Mouse (Mus musculus) urinary bladder, postnatal 4 days (tissue): ENCODE data around the gene Gm28047.

Source experiments
- DNase-seq, 2 experiments: peaks; one replicate each; pipeline ENCODE4 v3.0.0; 2021 to 2022; ENCODE audit warnings: low spot score in 2 of 2

Gene Gm28047

DNA sequence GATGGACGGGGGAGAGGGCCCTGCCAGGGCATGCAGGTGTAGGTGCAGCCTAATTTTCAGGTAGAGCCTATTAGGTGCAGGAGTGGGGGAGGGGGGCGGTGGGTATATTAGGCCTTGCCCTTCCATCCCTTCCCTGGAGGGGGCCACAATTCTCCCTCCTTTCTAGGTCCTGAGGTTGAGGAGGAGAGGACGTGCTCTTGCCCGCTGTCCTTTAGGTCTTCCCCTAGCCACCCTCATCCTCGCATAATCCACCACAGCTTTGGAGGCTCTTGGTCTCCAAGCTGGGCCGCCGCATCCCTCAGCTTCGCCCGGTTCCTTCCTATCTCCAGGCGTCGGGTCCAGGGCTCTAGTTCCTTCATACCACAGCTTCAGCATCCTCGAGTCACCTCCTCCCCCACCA is 108.6 kb downstream of the Gm28047 start:
- no peak for DNase-seq

GRCm38 (mm10) chr15:102515791-102516190 is 109.1 kb downstream of the Gm28047 start:
- DNase-seq: no peak

DNA sequence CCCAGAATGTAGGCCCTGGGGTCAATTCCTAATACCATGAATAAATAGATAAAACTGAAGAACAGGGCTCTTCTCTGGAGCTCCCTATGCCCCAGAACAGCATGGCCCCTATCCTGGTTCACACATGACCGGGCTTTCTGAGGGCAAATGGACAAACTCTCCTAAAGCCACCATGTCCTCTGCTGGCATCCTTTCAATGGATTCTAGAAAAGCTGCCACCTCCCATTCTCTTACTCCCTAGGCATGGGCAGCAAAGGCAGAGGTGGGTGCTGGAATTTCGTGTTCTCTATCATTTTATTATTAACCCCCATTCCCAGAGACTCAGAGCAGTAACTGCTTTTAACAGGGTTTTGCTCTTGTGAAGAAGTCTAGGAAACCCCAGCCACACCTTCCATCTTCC is 109.6 kb downstream of the Gm28047 start:
- DNase-seq: no peak

- DNase-seq: no peak
Measured at GRCm38 (mm10) chr15:102513004-102513403, 111.9 kb downstream of the Gm28047 start.

- no peak for DNase-seq
Measured at GRCm38 (mm10) chr15:102512471-102512870, 112.4 kb downstream of the Gm28047 start.

DNA sequence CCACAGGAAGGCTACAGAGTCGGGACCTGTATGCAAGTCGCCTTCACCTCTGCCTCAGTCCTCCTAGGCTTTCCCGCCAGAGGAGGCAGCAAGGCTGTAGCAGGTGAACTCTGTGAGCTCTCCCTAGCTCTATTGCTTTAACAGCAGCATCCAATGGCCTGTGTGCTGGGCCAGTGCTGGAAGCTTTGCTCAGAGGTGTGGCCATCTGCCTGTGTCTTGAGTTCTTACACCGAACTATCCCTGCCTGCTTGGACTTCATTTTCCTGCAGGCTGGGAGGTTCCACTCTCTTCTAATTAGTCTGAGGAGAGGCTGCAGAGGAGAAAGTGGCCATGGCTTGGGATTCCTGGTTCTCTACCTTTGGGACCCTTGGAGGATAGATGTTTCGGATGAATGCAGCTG is 112.9 kb downstream of the Gm28047 start:
- no peak for DNase-seq

DNA sequence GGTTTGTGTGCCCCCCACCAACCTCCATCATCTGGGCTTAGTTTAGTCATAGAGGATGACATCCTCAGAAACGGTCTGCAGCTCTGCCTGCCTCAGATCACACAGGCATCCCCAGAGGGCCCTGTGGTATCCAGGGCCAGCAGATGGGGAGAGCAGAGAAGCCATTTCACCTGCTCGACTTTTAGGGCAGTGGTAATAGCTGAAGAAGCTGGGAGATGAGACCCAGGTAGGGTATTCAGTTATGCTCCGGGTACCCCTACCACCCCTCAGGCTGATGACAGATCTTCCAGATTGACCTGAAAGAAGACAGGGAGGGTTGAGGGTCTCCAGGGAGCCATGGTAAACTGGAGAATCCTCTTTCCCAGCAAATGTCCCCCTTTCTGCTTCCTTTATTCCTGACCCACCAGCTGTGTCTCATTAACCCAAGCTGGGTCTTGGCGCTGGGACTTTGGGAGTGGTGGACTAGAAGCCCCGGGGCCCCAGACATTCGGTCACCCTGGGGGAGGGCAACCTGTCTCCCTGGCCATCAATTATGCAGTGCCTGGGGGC is 113.5 kb downstream of the Gm28047 start:
- no peak for DNase-seq

DNA sequence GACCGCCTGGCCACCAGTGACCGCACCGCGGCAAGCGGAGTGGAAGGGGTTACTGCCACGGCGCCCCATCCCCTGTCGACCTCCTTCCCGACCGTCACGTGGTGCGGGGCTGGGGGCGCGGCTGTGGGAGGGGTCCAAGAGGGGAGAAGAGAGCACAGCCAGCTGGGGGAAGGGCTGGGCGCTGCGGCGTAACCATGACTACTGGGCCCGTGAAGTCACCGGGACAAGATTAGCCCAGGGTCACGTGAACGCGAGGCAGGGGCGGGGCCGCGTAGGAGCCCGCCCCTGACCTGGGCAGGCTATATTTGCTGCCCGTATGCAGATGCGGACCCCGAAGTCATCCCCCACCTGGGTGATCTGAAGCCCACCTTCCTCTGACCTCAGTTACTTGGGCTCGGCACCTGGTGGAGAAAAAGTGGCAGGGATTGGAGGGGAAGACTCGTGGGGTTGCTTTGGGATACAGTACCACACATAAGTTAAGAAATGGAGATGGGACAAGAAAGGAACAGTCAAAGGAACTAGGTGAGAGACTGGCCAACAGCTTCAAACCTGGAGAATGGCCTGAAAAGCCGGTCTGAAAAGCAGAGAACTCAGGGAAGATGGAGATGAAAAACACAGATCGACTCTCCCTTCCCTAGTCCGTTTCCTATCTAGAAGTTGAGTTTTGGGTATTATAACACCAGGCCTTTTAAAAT is 114.1 kb downstream of the Gm28047 start:
- peak; percentile 86 to 90 for DNase-seq

GRCm38 (mm10) chr15:102510110-102510509 is 114.8 kb downstream of the Gm28047 start:
- DNase-seq: no peak

DNA sequence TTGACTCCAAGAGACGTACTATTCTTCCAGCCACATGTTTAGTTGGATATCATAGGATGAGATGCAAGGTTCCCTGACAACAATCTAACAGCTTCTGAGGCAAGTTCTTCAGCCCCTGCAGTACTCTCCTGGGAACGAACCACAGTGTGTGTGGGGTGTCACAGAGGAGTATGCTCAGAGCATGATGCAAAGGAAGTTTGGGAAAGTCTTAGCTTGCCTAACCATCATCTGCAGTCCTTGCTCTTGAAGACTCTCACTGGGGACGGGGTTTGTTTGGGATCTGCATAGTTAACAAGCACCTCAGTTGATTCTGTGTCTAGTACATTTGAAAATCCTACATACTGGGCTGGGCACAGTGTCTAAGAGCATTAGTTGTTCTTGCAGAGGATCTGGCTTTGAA is 116.5 kb downstream of the Gm28047 start:
- no peak for DNase-seq

DNA sequence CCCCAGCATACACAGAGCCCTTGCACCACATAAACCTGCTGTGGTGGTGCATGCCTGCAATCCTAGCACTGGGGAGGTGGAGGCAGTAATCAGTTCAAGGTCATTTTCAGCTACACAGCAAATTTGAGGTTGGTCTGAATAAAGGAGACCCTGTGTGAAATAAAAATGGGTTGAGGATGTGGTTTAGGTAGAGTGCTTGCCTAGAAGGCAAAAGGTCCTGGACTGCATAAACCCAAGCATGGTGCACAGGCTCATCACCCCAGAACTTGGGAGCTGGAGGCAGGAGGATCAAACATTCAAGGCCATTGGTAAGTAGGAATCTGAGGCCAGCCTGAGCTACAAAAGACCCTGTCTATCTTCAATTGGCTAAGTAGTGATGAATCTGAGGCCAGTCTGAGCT is 117.3 kb downstream of the Gm28047 start:
- DNase-seq: no peak

DNA sequence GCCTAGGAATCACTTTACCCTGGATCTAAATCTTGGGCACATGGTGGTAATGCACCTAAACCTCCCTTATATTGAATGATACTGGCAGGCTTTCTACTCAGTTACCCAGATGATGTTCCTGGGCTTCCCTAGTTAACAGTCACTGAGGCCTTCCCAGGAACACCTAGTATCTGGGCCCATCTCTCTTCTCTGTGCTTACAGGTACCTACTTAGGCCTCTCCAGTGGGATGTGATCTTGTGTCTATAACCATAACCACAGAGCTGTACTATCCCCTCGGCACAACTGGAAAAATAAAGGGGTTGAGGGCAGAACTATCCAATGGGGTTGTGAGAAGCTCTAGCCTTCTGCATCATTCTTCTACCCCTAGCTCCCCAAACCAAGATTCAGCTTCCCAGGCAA is 118.0 kb downstream of the Gm28047 start:
- DNase-seq: no peak

DNA sequence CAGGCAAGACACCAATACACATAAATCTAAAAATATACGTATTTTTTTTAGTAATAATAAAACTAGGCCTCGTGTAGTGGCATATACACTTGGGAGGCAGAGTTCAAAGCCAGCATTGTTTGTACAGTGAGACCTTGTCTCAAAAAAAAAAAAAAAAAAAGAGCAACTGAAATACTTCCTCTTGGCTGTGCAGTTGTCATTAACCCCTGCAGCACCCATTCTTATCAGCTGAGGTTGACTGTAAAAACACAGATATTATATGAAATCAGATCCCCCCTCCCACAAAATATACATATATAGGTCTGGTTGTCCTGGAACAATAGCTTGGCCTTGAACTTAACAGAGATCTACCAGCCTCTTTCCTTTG is 118.4 kb downstream of the Gm28047 start:
- DNase-seq: no peak

GRCm38 (mm10) chr15:102505770-102506463 is 119.0 kb downstream of the Gm28047 start:
- DNase-seq: no peak

DNA sequence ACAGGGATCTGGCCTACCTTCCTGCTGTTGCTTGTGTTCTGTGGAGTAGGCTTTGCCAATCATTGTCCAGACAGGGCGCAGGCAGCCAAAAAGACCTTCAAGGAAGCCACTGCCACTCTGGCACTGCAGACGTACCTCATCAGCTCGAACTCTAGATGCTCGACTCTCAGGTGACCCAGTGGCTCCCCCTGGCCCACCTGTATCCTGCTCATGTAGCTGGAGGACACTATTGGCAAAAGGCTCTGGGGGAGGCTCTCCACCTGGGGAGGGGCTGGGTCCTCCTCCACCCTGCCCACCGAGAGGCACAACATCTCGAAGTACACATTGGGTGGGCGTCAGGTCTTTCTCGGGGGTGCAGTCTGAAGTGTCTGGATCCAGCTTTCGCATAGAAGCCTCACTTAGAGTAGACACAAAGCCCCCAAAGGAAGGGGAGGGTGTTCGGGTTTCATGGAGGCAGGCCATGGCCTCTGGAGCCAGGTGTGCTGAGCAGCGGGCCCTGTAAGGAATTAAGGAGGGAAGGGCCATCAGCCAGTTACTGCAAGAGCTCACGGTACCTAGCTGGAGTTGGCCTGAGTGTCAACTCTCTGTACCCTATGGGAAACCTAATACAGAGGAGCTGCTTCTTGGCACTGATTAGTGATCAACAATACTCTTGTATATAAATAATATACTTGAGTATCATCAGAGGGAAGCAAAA is 119.6 kb downstream of the Gm28047 start:
- no peak for DNase-seq

- DNase-seq: no peak
Measured at GRCm38 (mm10) chr15:102503924-102504782, 120.7 kb downstream of the Gm28047 start.

DNA sequence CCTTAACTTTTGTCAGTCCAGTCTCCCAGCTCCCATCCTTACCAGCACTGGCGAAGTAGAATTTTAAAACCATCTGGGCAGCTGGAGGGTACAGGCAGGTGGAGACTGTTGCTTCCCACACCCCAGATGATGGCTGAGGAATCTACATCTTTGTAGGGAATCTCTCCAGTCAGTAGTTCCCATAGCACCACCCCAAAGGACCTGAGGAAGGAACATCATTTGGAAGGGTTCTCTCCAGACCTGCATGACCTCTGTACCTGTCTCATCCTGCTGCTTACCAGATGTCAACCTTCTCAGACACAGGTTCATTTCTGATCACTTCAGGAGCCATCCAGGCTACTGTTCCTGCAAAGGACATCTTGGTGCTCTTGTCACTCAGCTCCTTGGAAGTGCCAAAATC is 121.4 kb downstream of the Gm28047 start, which contains the start of gene Gm10337:
Gene Gm10337 (plus strand): TSS at position 276 of the 400 bp plus-strand sequence.
- DNase-seq: no peak

GRCm38 (mm10) chr15:102502254-102502840 is 122.5 kb downstream of the Gm28047 start:
- DNase-seq: no peak

- no peak for DNase-seq
Measured at GRCm38 (mm10) chr15:102501084-102501814, 123.6 kb downstream of the Gm28047 start.

- no peak for DNase-seq
Measured at GRCm38 (mm10) chr15:102500479-102500878, 124.4 kb downstream of the Gm28047 start.

DNA sequence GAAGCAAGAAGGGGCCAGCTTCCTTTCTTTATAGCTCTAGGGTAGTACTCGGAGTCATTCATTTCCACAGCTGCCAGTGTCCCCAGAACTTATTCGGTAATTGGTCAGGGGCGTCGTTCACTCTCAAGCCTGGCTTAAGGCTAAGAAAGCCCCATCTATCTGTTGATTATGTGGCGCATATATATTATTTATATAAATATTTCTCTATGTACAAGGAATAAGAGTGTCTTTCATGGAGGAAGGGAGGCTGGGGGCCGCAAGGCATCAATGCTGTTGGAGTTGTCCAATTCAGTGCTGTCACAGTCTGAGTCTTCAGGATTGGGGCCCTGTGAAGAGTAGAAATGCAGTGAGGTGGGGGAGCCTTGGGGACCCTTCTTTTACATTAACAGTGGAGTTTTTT is 125.0 kb downstream of the Gm28047 start:
- no peak for DNase-seq
